Mouse (Mus musculus) frontal cortex, adult 2 months (tissue): ENCODE results near the gene Tiam1. TPM values are rescaled to one million over a fixed set of nuclear protein-coding genes. Genes with fewer than 3 reads are reported as not detected.

Experiments used
- DNase-seq, 2 experiments: peaks; one replicate each; pipeline ENCODE4 v3.0.0; 2022; ENCODE audit warnings: low spot score in 1 of 2; ENCODE audit errors: extremely low spot score in 1 of 2
- polyA plus RNA-seq: library from polyadenylated mRNA; depleted of rRNA; stranded (reverse); fragments of >200 nt; gene quantifications from 2 replicates; pipeline ENCODE4 v1.2.3, GENCODE M21; 2012

Tiam1 gene
- polyA plus RNA-seq, 1 experiment: 49.1 TPM

GRCm38 (mm10) chr16:89895283-89895682, 248.3 kb downstream of the Tiam1 start:
- DNase-seq: no peak

- DNase-seq: no peak
Measured at GRCm38 (mm10) chr16:89894816-89895215, 248.8 kb downstream of the Tiam1 start.

- DNase-seq: peak in 1 of 2 experiments; percentile 62
Measured at GRCm38 (mm10) chr16:89890515-89891189, 252.9 kb downstream of the Tiam1 start.

- peak in 1 of 2 experiments; percentile 67 for DNase-seq
Measured at GRCm38 (mm10) chr16:89889890-89890462, 253.6 kb downstream of the Tiam1 start.

- no peak for DNase-seq
Measured at GRCm38 (mm10) chr16:89886561-89886960, 257.0 kb downstream of the Tiam1 start.

- DNase-seq: no peak
Measured at GRCm38 (mm10) chr16:89885661-89886060, 257.9 kb downstream of the Tiam1 start.

GRCm38 (mm10) chr16:89883897-89884296, 259.7 kb downstream of the Tiam1 start:
- no peak for DNase-seq

GRCm38 (mm10) chr16:89882477-89883234, 260.9 kb downstream of the Tiam1 start:
- no peak for DNase-seq

GRCm38 (mm10) chr16:89877206-89877605, 266.4 kb downstream of the Tiam1 start:
- no peak for DNase-seq

- DNase-seq: no peak
Measured at GRCm38 (mm10) chr16:89876079-89876478, 267.5 kb downstream of the Tiam1 start.

- DNase-seq: peak in 1 of 2 experiments; percentile 55
Measured at GRCm38 (mm10) chr16:89874012-89874704, 269.4 kb downstream of the Tiam1 start.

GRCm38 (mm10) chr16:89872011-89872942, 271.3 kb downstream of the Tiam1 start:
- DNase-seq: no peak

GRCm38 (mm10) chr16:89871382-89871781, 272.2 kb downstream of the Tiam1 start:
- no peak for DNase-seq

GRCm38 (mm10) chr16:89870059-89870458, 273.5 kb downstream of the Tiam1 start:
- DNase-seq: no peak

GRCm38 (mm10) chr16:89868502-89868901, 275.1 kb downstream of the Tiam1 start:
- DNase-seq: no peak

- DNase-seq: no peak
Measured at GRCm38 (mm10) chr16:89867212-89867829, 276.2 kb downstream of the Tiam1 start.

- no peak for DNase-seq
Measured at GRCm38 (mm10) chr16:89865136-89865535, 278.4 kb downstream of the Tiam1 start.

- no peak for DNase-seq
Measured at GRCm38 (mm10) chr16:89864710-89865109, 278.9 kb downstream of the Tiam1 start.

GRCm38 (mm10) chr16:89863264-89863663, 280.3 kb downstream of the Tiam1 start:
- DNase-seq: no peak
